Mouse (Mus musculus): Measurements from ENCODE around the gene Rftn1. TPM values are rescaled to one million over a fixed set of nuclear protein-coding genes. Genes with fewer than 3 reads are reported as not detected.
A peak's percentile ranks its signal among the peaks of the same experiment; 100 is the strongest.

Rftn1 gene
- polyA plus RNA-seq, 1 experiment from 2014 or later = 13.9 TPM

DNA sequence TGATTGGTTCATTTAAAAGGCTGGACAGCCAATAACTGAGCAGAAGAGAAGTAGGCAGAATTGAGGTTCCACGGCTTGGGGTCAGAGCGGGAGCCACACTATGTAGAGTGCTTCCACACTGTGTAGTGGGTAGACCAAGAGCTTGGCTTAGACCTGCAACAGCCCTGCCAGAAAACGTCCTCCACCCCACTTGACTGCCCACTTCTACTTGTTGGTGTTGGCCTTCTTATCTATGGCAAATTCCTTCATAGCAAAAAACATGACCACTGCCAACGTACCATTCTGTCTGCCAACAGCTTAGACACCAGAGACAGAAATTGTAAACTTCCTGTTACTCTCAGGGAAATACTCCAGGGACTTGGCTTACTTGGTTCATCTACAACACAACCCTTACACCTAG, 127.8 kb downstream of the Rftn1 start:
- H3K4me1 ChIP-seq (ENCODE audit: insufficient read depth, low read length) = no peaks in the 10 kb centered on the region
- H3K9me3 ChIP-seq (ENCODE audit: low read length) = no peaks in the 10 kb centered on the region
- H3K4me3 ChIP-seq (ENCODE audit: low read length) = no peak overlapping the region
- no peak overlapping the region for H3K4me2 ChIP-seq (replicated peaks; ENCODE audit: low read depth, low read length)
- ATAC-seq (ENCODE audit: low FRiP score, low TSS enrichment) = no peak
- no peak overlapping the region for H3K27ac ChIP-seq (ENCODE audit: low read length)
- H3K9ac ChIP-seq (replicated peaks; ENCODE audit: low read length) = no peak overlapping the region
- H3K27me3 ChIP-seq (ENCODE audit: insufficient read depth, low read length) = no peaks in the 10 kb centered on the region
- 90% methylated on average over 4 of the region's 4 CpGs for WGBS
- H3K36me3 ChIP-seq (ENCODE audit: insufficient read depth, low read length) = no peaks in the 10 kb centered on the region

DNA sequence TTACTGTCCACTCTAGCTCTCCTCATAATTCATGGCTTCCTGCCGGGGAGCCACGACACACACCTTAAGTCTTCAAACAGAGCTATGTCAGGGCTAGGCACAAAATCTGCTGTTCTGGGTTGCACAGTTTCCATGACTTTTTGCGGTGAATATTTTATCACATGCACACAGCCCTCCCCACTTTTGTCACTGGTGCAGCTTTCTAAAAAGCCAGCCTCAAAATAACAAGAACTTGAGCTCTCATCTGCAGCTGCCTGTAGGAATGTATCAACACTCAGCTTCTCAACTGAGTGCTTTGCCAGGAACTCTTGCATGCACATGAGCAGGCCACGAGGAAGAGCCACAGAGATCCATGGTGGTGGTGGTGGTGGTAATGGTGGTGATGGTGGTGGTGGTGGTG, 129.0 kb downstream of the Rftn1 start:
- Histone ChIP-seq H3K27me3 (ENCODE audit: insufficient read depth, low read length) (no peaks in the 10 kb centered on the region), H3K9ac (replicated peaks; ENCODE audit: low read length) (no peak overlapping the region), H3K27ac (ENCODE audit: low read length) (no peak overlapping the region), H3K9me3 (ENCODE audit: low read length) (no peaks in the 10 kb centered on the region), H3K36me3 (ENCODE audit: insufficient read depth, low read length) (no peaks in the 10 kb centered on the region), H3K4me1 (ENCODE audit: insufficient read depth, low read length) (no peaks in the 10 kb centered on the region), H3K4me2 (replicated peaks; ENCODE audit: low read depth, low read length) (no peak overlapping the region), H3K4me3 (ENCODE audit: low read length) (no peak overlapping the region)
- WGBS = 74% methylated on average over 4 of the region's 4 CpGs
- ATAC-seq (ENCODE audit: low FRiP score, low TSS enrichment) = no peak

DNA sequence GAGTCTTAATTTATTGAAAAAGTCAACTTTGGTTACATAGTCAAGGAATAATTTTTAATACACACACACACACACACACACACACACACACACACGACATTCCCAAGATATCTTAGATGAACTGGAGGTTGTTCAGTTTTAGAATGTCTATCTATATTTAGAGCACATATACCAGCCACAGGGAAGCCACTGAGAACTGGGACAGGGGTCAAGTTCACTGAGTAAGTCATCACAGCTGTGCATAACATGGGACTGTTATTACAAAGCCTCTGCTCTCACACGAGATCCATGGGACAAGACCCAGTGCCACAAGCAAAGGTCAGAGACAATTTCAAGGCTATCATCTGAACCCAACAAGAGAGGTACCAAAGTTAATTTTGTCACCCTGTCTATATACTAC, 130.3 kb downstream of the Rftn1 start:
- H3K27ac ChIP-seq (ENCODE audit: low read length) = no peak overlapping the region
- H3K9me3 ChIP-seq (ENCODE audit: low read length) = no peaks in the 10 kb centered on the region
- no peak overlapping the region for H3K9ac ChIP-seq (replicated peaks; ENCODE audit: low read length)
- no peaks in the 10 kb centered on the region for H3K27me3 ChIP-seq (ENCODE audit: insufficient read depth, low read length)
- 47% methylated on average over 2 of the region's 2 CpGs for WGBS
- no peak overlapping the region for H3K4me2 ChIP-seq (replicated peaks; ENCODE audit: low read depth, low read length)
- 0 out of 2 replicates have a peak, but pooled peaks have one; percentile 49 for ATAC-seq (ENCODE audit: low FRiP score, low TSS enrichment)
- H3K4me1 ChIP-seq (ENCODE audit: insufficient read depth, low read length) = no peaks in the 10 kb centered on the region
- H3K36me3 ChIP-seq (ENCODE audit: insufficient read depth, low read length) = no peaks in the 10 kb centered on the region
- H3K4me3 ChIP-seq (ENCODE audit: low read length) = no peak overlapping the region

DNA sequence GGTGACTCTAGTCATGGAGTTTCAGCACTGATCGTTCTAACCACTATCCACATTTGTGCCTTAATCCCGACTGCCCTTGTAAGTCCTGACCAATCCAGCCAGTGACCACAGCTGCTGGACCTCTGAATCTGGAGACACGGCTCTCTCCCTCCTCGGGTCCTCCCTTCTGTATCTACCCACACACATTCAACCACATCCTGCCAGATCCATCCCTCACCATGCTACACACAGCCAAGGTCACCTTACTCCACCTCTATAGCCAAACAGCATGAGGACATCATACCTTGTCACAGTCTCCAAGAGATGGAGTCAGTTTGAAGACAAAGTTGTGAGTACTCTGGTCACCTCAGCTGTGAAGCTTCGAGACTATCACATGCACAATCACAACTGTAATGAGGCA, 131.1 kb downstream of the Rftn1 start:
- 78% methylated on average over 5 of the region's 5 CpGs for WGBS

DNA sequence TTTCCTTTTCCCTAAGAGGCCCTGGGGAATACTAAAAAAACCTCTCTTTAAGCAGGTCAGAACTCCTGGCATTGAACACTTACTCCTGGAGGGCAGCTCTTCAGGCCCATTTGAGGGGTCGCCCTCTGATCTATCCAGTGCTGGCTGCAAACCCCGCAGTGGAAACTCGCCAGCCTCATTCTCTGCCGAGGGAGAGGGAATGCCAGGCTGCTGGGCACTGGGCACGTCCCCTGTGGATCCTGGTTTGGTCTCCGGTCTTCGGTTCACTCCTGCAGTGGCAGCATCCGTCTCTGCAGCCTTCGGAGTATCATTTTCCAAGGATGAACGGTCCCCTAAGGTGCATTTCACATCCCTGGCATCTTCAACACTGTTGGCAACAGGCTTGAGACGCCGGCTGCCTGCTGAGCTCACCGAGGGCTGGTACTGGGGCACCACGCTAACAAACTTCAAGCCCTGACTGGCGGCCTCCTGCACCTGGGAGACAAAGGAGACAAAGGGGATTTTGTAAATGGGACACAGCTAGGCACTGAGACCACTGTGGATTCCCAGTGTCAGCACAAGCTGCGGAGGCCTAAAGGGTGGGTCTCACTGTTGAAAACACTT, 135.2 kb downstream of the Rftn1 start:
- H3K4me2 ChIP-seq (replicated peaks; ENCODE audit: low read depth, low read length) = no peak overlapping the region
- no peak for ATAC-seq (ENCODE audit: low FRiP score, low TSS enrichment)
- no peaks in the 10 kb centered on the region for H3K4me1 ChIP-seq (ENCODE audit: insufficient read depth, low read length)
- no peaks in the 10 kb centered on the region for H3K9me3 ChIP-seq (ENCODE audit: low read length)
- H3K4me3 ChIP-seq (ENCODE audit: low read length) = no peak overlapping the region
- H3K27me3 ChIP-seq (ENCODE audit: insufficient read depth, low read length) = no peaks in the 10 kb centered on the region
- WGBS = 87% methylated on average over 16 of the region's 16 CpGs
- no peak overlapping the region for H3K27ac ChIP-seq (ENCODE audit: low read length)
- H3K36me3 ChIP-seq (ENCODE audit: insufficient read depth, low read length) = no peaks in the 10 kb centered on the region
- no peak overlapping the region for H3K9ac ChIP-seq (replicated peaks; ENCODE audit: low read length)

More for the DNA sequence above, 131.1 kb downstream of the Rftn1 start:
- Histone ChIP-seq H3K36me3 (ENCODE audit: insufficient read depth, low read length) (no peaks in the 10 kb centered on the region), H3K9me3 (ENCODE audit: low read length) (no peaks in the 10 kb centered on the region), H3K27me3 (ENCODE audit: insufficient read depth, low read length) (no peaks in the 10 kb centered on the region), H3K4me3 (ENCODE audit: low read length) (no peak overlapping the region), H3K27ac (ENCODE audit: low read length) (no peak overlapping the region), H3K4me2 (replicated peaks; ENCODE audit: low read depth, low read length) (no peak overlapping the region), H3K9ac (replicated peaks; ENCODE audit: low read length) (no peak overlapping the region), H3K4me1 (ENCODE audit: insufficient read depth, low read length) (no peaks in the 10 kb centered on the region)
- ATAC-seq (ENCODE audit: low FRiP score, low TSS enrichment) = no peak

DNA sequence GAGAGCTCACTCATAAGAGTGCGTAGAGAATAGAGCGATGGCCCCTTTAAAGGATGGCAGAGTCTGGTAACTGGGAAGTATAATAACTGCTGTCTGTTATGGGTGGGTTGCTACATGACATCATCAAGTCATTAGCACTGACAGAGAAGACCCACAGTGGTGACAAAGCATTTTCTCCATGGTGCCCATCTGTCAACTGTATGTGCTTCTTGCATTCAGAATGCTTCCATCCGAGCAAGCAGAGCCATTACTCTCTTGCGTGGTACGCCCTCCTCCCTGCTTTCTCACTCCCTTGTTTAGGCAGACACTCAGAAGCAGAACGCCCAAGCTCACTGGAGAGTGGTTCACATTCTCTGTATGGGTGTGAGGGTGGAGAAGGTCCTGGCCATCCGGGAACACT, 135.9 kb downstream of the Rftn1 start:
- 87% methylated on average over 7 of the region's 7 CpGs for WGBS
- ATAC-seq (ENCODE audit: low FRiP score, low TSS enrichment) = no peak
- Histone ChIP-seq H3K4me1 (ENCODE audit: insufficient read depth, low read length) (no peaks in the 10 kb centered on the region), H3K9me3 (ENCODE audit: low read length) (no peaks in the 10 kb centered on the region), H3K9ac (replicated peaks; ENCODE audit: low read length) (no peak overlapping the region), H3K4me3 (ENCODE audit: low read length) (no peak overlapping the region), H3K27me3 (ENCODE audit: insufficient read depth, low read length) (no peaks in the 10 kb centered on the region), H3K27ac (ENCODE audit: low read length) (no peak overlapping the region), H3K36me3 (ENCODE audit: insufficient read depth, low read length) (no peaks in the 10 kb centered on the region), H3K4me2 (replicated peaks; ENCODE audit: low read depth, low read length) (no peak overlapping the region)

DNA sequence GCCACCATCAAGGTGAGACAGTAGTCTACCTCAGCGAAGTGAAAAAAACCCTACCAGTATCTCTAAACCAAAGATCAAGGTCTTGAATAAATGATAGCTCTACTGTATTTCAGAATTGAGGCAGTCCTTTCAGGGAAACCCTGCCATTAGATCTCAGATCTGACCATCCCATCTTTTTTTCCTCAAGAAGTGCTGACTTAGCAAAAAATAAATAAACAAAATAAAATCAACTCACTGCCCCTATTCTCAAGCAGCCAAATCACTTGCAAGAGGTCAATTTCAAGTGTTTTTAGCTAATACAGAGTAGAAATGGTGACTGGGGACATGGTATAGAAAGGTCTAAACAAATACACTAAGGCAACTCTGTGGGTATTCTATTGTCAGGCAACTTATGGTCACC, 136.5 kb downstream of the Rftn1 start:
- Histone ChIP-seq H3K27me3 (ENCODE audit: insufficient read depth, low read length) (no peaks in the 10 kb centered on the region), H3K4me2 (replicated peaks; ENCODE audit: low read depth, low read length) (no peak overlapping the region), H3K9me3 (ENCODE audit: low read length) (no peaks in the 10 kb centered on the region), H3K4me1 (ENCODE audit: insufficient read depth, low read length) (no peaks in the 10 kb centered on the region), H3K4me3 (ENCODE audit: low read length) (no peak overlapping the region), H3K9ac (replicated peaks; ENCODE audit: low read length) (no peak overlapping the region), H3K36me3 (ENCODE audit: insufficient read depth, low read length) (no peaks in the 10 kb centered on the region), H3K27ac (ENCODE audit: low read length) (no peak overlapping the region)
- no peak for ATAC-seq (ENCODE audit: low FRiP score, low TSS enrichment)
- 93% methylated on average over 1 of the region's 1 CpGs for WGBS

DNA sequence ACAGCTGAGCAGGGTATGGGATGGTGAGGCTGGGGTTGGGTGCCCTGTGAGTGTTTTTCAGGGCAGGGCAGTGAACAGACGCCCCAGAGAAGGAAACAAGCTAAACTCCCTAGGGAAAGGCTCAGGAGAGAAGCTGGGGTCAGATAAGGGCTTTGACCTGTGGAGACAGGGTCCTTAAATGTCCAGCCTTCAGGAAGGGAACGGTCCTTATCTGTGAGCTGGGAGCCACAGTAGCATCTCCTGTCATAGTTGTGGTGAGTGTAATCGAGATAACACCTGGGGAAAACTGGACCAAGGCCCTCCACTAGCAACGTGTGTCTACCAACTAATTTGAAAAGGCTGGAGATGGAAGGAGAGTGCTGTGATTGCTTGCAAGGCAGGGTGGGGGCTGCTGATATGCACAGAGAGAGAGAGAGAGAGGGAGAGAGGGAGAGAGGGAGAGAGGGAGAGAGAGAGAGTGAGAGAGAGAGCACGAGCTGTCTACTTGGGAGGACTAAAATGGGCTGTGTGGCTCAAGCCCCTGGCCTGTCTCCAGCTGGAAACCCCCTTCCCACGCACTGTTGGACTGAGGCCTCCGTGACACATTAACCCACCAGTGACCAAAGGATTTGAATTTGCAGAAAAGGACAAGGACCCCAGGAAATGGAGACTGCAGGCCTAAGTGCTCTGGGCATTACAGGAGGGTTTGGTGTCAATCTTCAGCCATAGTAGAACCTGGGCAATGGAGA, 137.6 kb downstream of the Rftn1 start:
- Histone ChIP-seq H3K27ac (ENCODE audit: low read length) (no peak overlapping the region), H3K9ac (replicated peaks; ENCODE audit: low read length) (no peak overlapping the region), H3K36me3 (ENCODE audit: insufficient read depth, low read length) (no peaks in the 10 kb centered on the region), H3K4me2 (replicated peaks; ENCODE audit: low read depth, low read length) (no peak overlapping the region), H3K4me3 (ENCODE audit: low read length) (no peak overlapping the region), H3K27me3 (ENCODE audit: insufficient read depth, low read length) (no peaks in the 10 kb centered on the region), H3K4me1 (ENCODE audit: insufficient read depth, low read length) (no peaks in the 10 kb centered on the region), H3K9me3 (ENCODE audit: low read length) (no peaks in the 10 kb centered on the region)
- WGBS = 55% methylated on average over 7 of the region's 7 CpGs
- ATAC-seq (ENCODE audit: low FRiP score, low TSS enrichment) = peak; percentile 15; the same call in 1 of the 2 replicates

DNA sequence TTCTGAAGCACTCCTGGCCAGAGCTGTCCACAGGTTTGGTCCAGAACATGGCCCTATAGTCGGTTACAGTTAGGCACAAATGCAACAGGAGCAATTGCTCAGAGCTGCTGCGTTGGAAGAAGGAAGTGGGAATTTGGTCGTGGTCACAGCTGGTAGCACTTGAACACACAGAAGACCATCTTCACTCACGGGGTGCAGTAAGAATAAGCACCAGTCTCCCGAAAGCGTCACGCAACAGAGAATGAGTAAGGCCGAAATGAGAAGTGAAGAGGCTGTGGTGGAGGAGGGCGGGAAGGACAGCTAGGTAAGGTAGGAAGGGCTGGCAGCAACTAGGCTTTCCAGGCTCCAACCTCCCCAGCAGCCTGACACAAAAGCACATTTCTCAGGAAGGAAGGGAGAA, 140.0 kb downstream of the Rftn1 start:
- WGBS = 77% methylated on average over 9 of the region's 9 CpGs
- Histone ChIP-seq H3K4me3 (ENCODE audit: low read length) (no peak overlapping the region), H3K36me3 (ENCODE audit: insufficient read depth, low read length) (no peaks in the 10 kb centered on the region), H3K4me1 (ENCODE audit: insufficient read depth, low read length) (no peaks in the 10 kb centered on the region), H3K4me2 (replicated peaks; ENCODE audit: low read depth, low read length) (no peak overlapping the region), H3K27me3 (ENCODE audit: insufficient read depth, low read length) (no peaks in the 10 kb centered on the region), H3K9ac (replicated peaks; ENCODE audit: low read length) (no peak overlapping the region), H3K9me3 (ENCODE audit: low read length) (no peaks in the 10 kb centered on the region), H3K27ac (ENCODE audit: low read length) (no peak overlapping the region)
- no peak for ATAC-seq (ENCODE audit: low FRiP score, low TSS enrichment)

DNA sequence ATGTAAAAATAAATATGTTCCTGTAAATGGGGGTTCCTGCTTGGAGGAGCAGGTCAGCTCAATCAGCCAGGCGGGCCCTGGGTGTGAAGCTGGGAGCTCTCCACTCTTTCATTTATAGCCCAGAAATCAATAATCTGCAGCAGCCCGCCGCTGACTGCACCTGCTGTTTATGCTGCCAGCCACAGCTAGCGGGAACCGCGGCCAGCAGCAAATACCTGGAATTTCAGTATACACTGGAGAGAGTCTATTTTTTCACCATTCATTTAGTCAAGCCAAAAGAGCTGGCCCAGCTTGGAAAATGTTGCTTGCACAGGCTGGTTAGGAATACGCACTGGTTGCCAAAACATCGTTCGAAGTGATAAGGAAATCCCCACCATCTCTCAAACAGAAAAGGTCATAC, 142.3 kb downstream of the Rftn1 start:
- no peaks in the 10 kb centered on the region for H3K4me1 ChIP-seq (ENCODE audit: insufficient read depth, low read length)
- no peak overlapping the region for H3K27ac ChIP-seq (ENCODE audit: low read length)
- ATAC-seq (ENCODE audit: low FRiP score, low TSS enrichment) = no peak
- WGBS = 66% methylated on average over 9 of the region's 9 CpGs
- no peaks in the 10 kb centered on the region for H3K27me3 ChIP-seq (ENCODE audit: insufficient read depth, low read length)
- H3K4me3 ChIP-seq (ENCODE audit: low read length) = no peak overlapping the region
- H3K36me3 ChIP-seq (ENCODE audit: insufficient read depth, low read length) = no peaks in the 10 kb centered on the region
- no peak overlapping the region for H3K9ac ChIP-seq (replicated peaks; ENCODE audit: low read length)
- H3K9me3 ChIP-seq (ENCODE audit: low read length) = no peaks in the 10 kb centered on the region
- no peak overlapping the region for H3K4me2 ChIP-seq (replicated peaks; ENCODE audit: low read depth, low read length)

Measured in kidney, embryonic 16.5 days (tissue).